Mouse (Mus musculus): ENCODE data around the gene Leng9. TPM values are rescaled to one million over a fixed set of nuclear protein-coding genes. Genes with fewer than 3 reads are reported as not detected.
A peak's percentile ranks its signal among the peaks of the same experiment; 100 is the strongest.

Gene Leng9
- polyA plus RNA-seq, 1 experiment: 5.3 TPM

DNA sequence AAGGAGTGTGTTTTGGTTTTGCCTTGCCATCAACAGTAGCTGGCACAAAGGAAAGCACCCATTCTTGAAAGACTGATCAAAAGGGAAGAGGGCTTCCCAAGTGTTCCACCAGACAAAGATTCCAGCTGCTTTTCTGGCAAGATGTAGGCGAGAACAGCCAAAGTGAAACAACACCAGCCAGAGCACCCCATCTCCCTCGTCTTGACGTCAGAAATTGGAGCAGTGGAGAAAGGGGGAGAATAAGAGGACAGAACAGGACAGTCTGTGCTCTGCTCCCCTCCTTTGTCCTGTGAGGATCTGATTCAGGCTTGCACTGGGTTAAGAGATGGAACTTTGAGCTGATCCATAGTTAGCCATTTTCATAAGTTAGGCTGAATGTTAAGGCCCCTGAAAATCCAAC is 38.4 kb downstream of the Leng9 start:
- Histone ChIP-seq H3K27me3 (replicated peaks; ENCODE audit: control insufficient read depth, insufficient read depth, low read length) (no peaks in the 10 kb centered on the region), H3K4me1 (ENCODE audit: control insufficient read depth, insufficient read depth, low read length) (no peaks in the 10 kb centered on the region), H3K4me3 (ENCODE audit: insufficient read depth, low read depth, low read length) (no peak overlapping the region), H3K27ac (ENCODE audit: insufficient read depth, low read depth, low read length) (no peak overlapping the region), H3K36me3 (ENCODE audit: control insufficient read depth, insufficient read depth, low read length) (no peaks in the 10 kb centered on the region)
- DNase-seq: no peak
- WGBS: 54% methylated on average over 3 of the region's 3 CpGs
- TF ChIP-seq CTCF (conservative IDR thresholded peaks at IDR 0.05; ENCODE audit: insufficient read depth, insufficient read length, low read depth, low read length) (no peak), POLR2A (IDR thresholded peaks at IDR 0.05; ENCODE audit: low read depth, low read length) (no peak)

DNA sequence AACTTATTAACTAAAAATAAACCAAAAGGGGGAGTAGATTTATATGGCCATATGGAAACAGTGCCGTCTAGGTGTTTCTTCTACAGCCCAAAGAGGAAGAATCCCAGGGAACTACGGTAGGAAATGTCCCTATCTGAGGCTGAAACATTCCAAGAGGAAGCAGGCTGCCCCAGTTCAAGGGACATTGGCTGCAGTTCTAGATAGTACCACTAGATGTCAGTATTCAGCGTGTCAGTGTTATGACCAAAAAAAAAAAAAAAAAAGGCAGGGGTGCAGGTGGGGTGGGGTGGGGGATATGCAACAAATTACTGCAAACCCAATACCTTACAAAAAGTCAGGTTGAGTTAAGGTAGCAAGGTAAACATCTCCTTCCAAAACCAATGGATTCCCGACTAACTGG is 46.8 kb downstream of the Leng9 start:
- no peaks in the 10 kb centered on the region for H3K27me3 ChIP-seq (replicated peaks; ENCODE audit: control insufficient read depth, insufficient read depth, low read length)
- peak; percentile 55 for DNase-seq
- H3K27ac ChIP-seq (ENCODE audit: insufficient read depth, low read depth, low read length): no peak overlapping the region
- no peaks in the 10 kb centered on the region for H3K4me1 ChIP-seq (ENCODE audit: control insufficient read depth, insufficient read depth, low read length)
- H3K36me3 ChIP-seq (ENCODE audit: control insufficient read depth, insufficient read depth, low read length): no peaks in the 10 kb centered on the region
- H3K4me3 ChIP-seq (ENCODE audit: insufficient read depth, low read depth, low read length): no peak overlapping the region
- peak; percentile 59 for TF ChIP-seq CTCF (conservative IDR thresholded peaks at IDR 0.05; ENCODE audit: insufficient read depth, insufficient read length, low read depth, low read length)
- no peak for TF ChIP-seq POLR2A (IDR thresholded peaks at IDR 0.05; ENCODE audit: low read depth, low read length)
- 18% methylated on average over 4 of the region's 4 CpGs for WGBS

DNA sequence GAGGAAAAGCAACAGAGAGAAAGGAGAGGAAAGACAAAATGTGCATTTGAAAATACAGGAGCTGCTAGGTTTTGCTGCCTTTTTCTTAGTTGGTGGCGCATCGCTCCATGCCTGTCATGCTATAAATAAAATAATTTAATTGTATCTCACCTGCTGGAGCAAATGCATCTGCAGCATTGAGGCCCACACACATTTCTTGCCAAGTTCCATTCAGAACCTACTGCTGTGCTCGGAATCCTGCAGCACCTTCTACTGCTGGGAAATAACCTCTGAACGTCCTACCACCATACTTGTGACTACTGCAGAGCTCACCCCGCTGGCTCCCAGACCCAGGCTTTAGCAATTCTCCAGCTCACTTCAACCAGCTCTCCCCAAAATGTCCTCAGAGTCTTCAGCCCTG is 49.0 kb downstream of the Leng9 start:
- no peak overlapping the region for H3K27ac ChIP-seq (ENCODE audit: insufficient read depth, low read depth, low read length)
- H3K4me1 ChIP-seq (ENCODE audit: control insufficient read depth, insufficient read depth, low read length): no peaks in the 10 kb centered on the region
- 76% methylated on average over 5 of the region's 5 CpGs for WGBS
- TF ChIP-seq POLR2A (IDR thresholded peaks at IDR 0.05; ENCODE audit: low read depth, low read length): no peak
- TF ChIP-seq CTCF (conservative IDR thresholded peaks at IDR 0.05; ENCODE audit: insufficient read depth, insufficient read length, low read depth, low read length): no peak
- no peak for DNase-seq
- H3K36me3 ChIP-seq (ENCODE audit: control insufficient read depth, insufficient read depth, low read length): no peaks in the 10 kb centered on the region
- H3K27me3 ChIP-seq (replicated peaks; ENCODE audit: control insufficient read depth, insufficient read depth, low read length): no peaks in the 10 kb centered on the region
- H3K4me3 ChIP-seq (ENCODE audit: insufficient read depth, low read depth, low read length): no peak overlapping the region

DNA sequence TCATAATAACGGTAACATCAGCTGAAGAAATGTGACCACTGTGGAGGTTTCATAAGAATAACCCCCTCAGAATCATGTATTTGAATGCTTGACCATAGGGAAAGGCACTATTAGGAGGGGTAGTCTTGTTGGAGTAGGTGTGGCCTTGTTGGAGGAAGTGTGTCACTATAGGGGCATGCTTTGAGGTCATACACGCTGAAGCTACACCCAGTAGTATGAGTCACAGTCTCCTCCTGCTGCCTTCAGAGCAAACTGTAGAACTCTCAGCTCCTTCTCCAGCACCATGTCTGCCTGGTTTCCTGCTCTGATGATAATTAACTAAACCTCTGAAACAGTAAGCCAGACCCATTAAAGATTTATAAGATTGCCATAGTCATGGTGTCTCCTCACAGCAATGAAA is 51.3 kb downstream of the Leng9 start:
- WGBS: 59% methylated on average over 2 of the region's 2 CpGs
- Histone ChIP-seq H3K4me1 (ENCODE audit: control insufficient read depth, insufficient read depth, low read length) (no peaks in the 10 kb centered on the region), H3K4me3 (ENCODE audit: insufficient read depth, low read depth, low read length) (no peak overlapping the region), H3K36me3 (ENCODE audit: control insufficient read depth, insufficient read depth, low read length) (no peaks in the 10 kb centered on the region), H3K27ac (ENCODE audit: insufficient read depth, low read depth, low read length) (no peak overlapping the region), H3K27me3 (replicated peaks; ENCODE audit: control insufficient read depth, insufficient read depth, low read length) (no peaks in the 10 kb centered on the region)
- TF ChIP-seq CTCF (conservative IDR thresholded peaks at IDR 0.05; ENCODE audit: insufficient read depth, insufficient read length, low read depth, low read length): no peak
- no peak for TF ChIP-seq POLR2A (IDR thresholded peaks at IDR 0.05; ENCODE audit: low read depth, low read length)
- no peak for DNase-seq

DNA sequence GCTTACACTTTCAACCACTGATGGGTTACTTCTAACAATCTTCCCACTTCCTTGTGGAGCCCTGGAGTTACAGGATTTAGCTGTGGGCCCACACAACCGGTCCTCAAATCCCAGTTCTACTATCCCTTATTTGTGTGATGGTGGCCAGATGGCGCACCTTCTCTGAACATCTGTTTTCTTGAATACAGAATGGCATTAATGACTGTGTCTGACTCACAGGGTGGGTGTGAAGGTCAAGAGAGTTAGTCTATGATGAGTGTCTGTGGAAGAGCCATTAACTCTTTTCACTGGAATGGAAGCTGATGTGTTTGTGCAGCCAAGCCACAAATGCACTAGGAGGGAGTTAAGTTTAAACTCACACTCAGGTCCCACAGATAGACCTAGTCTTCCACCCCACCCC is 51.9 kb downstream of the Leng9 start:
- TF ChIP-seq CTCF (conservative IDR thresholded peaks at IDR 0.05; ENCODE audit: insufficient read depth, insufficient read length, low read depth, low read length) (no peak), POLR2A (IDR thresholded peaks at IDR 0.05; ENCODE audit: low read depth, low read length) (no peak)
- DNase-seq: no peak
- H3K27ac ChIP-seq (ENCODE audit: insufficient read depth, low read depth, low read length): no peak overlapping the region
- H3K36me3 ChIP-seq (ENCODE audit: control insufficient read depth, insufficient read depth, low read length): no peaks in the 10 kb centered on the region
- WGBS: 82% methylated on average over 2 of the region's 2 CpGs
- no peaks in the 10 kb centered on the region for H3K4me1 ChIP-seq (ENCODE audit: control insufficient read depth, insufficient read depth, low read length)
- no peaks in the 10 kb centered on the region for H3K27me3 ChIP-seq (replicated peaks; ENCODE audit: control insufficient read depth, insufficient read depth, low read length)
- H3K4me3 ChIP-seq (ENCODE audit: insufficient read depth, low read depth, low read length): no peak overlapping the region

Other genes with a start within 250 kb of the Leng9 start
- gene Lilra6, start 234.9 kb downstream of the Leng9 start, polyA plus RNA-seq (2012; rRNA removed): 0.11 and 0.20 TPM in 2 replicates
- 1.6 and 1.9 TPM in 2 replicates for gene Lair1, start 87.2 kb downstream of the Leng9 start, polyA plus RNA-seq (2012; rRNA removed)
- gene Ttyh1, start 31.0 kb downstream of the Leng9 start, polyA plus RNA-seq (2012; rRNA removed): 2.8 and 7.4 TPM in 2 replicates
- 225 and 407 TPM in 2 replicates for gene Leng8, start 13.3 kb downstream of the Leng9 start, polyA plus RNA-seq (2012; rRNA removed)
- gene Cdc42ep5, start 14.5 kb upstream of the Leng9 start, polyA plus RNA-seq (2012; rRNA removed): 23.5 and 32.1 TPM in 2 replicates
- 1.2 and 1.6 TPM in 2 replicates for gene Lilra5, start 87.4 kb upstream of the Leng9 start, polyA plus RNA-seq (2012; rRNA removed)
- gene Ncr1, start 187.3 kb upstream of the Leng9 start, polyA plus RNA-seq (2012; rRNA removed): 0.29 and 0.52 TPM in 2 replicates
- gene Gp6, start 247.4 kb upstream of the Leng9 start, polyA plus RNA-seq (2012; rRNA removed): 0.02 TPM in 1 of 2 replicates, not detected in the other

Data from kidney, adult 2 months (tissue).